Mouse (Mus musculus) MEL-GATA-1-ER (cell line): ENCODE measurements around the gene Ece2.

ENCODE experiments used
- DNase-seq: peaks from one replicate; pipeline ENCODE4 v3.0.0-alpha.2; 2012; ENCODE audit warnings: low read depth; ENCODE audit errors: extremely low read depth

Gene Ece2

DNA sequence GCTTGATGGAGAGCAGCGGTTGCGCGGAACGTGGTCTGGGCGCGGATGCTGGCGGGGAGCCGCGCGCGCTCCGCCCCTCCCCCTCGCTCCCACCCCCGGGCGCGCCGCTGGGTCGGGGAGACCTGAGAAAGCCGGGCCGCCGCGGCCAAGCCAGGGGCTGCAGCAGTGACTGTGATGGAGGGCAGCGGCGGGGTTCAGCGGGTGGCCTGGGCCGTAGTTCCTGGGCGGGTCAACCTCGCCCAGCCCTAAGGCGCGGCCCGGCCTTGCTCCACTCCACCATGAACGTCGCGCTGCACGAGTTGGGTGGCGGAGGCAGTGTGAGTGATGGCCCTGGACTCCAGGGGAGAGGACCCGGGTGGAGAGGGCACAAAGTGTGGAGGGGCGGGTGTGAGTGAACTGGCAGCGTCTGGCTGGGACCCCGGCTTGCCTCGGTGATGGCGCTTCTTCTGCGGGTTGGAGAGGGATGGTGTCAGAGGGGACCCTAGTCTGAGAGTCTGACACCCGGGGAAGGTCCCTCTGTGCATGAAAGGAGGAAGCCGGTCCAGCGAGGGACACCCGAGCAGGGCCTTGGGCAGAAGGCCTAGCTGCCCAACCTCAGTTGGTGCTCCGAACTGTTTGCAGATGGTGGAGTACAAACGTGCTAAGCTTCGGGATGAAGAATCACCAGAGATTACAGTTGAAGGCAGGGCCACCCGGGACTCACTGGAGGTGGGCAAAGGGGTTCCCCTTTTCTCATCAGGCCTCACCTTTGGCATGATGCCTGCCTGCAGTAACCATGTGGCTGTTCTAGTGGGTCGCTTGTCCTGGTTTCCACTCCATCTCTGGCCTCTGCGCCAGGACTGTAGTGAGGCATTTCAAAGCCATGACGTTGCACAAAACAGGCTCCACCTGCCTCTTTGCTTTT is at the start of gene Ece2:
Ece2 (plus strand) TSS at position 98 of the 904 bp plus-strand sequence.
- no peak for DNase-seq

DNA sequence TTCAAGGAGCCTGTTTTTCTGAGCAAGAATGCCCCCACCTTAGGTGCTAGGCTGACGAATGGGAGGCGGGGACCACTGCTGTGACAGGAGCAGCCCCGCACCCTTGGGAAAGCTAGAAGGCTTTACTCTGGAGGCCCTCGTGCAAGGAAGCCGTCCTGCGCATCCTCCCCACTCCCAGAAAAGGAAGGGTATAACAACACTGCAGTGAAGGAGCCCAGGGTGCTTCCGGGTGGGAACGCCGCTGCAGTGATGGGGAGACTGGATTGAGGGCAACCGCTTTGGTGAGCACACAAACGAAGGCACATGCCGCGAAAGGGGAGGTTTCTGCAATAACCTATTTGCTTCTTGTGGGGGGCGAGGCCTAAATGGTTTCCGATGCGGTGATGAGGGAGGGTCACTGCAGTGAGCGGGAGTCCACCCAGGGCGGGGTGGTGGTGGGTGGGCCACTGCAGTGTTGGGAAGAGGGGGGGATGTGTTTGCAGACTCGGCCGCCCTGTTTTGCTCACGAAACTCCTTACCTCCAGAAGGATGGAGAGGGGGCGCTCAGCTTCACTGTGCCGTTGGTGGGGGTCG is 40.2 kb upstream of the Ece2 start, which contains the start of gene Vwa5b2:
Vwa5b2 (plus strand) TSS at position 106 of the 573 bp plus-strand sequence.
- DNase-seq, result no peak

DNA sequence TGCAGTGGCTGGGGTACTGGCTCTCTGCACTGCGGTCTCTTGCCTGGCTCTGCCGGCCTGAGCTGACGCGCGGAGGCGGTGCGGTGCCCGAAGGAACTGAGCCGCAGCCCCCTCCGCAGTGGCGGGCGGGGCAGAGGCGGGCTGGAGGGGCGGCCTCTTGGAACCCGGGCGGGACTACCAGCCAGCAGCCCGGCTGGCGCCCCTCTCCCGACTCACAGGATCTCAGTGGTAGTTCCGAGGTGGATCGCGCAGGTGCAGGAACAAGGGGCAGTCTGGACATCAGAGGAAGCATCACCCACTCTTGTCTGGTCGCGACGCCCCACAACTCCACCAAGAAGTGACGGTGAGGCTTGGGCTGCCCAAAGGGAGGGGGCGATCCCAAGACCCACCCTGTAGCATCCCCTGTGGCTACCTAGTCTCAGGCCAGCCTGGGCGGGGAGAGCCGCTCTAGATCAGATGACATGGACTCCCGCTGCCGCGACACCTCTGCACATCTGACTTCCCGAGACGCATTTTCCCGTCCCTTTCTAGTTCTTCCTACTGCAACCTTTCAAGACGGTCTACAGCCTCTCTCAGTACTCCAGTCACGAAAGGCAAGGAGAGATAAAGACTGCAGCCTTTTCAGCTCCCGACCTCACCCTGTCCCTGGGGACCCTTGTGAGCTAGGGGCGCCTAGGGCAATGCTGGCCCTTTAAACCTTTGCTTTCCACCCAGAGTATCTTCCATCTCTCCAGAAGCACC is 39.5 kb upstream of the Ece2 start:
- no peak for DNase-seq

DNA sequence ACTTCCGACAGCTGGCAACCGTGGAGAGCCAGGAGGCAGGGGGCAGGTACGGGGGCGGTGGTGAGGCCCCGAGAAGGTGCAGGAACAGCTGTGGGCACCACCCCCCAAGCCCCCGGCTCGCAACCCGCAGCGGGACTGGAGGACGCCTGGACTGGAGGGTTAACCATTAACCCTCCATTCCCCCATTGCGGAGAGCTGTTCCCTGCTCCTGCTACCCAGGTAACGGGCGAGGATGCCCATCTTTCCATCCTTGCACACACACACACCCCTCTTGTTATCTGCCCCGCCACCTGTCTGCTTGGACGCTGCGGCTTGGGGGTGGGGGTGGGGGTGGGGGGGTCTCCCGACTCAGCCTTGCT is 39.0 kb upstream of the Ece2 start:
- DNase-seq, result no peak

DNA sequence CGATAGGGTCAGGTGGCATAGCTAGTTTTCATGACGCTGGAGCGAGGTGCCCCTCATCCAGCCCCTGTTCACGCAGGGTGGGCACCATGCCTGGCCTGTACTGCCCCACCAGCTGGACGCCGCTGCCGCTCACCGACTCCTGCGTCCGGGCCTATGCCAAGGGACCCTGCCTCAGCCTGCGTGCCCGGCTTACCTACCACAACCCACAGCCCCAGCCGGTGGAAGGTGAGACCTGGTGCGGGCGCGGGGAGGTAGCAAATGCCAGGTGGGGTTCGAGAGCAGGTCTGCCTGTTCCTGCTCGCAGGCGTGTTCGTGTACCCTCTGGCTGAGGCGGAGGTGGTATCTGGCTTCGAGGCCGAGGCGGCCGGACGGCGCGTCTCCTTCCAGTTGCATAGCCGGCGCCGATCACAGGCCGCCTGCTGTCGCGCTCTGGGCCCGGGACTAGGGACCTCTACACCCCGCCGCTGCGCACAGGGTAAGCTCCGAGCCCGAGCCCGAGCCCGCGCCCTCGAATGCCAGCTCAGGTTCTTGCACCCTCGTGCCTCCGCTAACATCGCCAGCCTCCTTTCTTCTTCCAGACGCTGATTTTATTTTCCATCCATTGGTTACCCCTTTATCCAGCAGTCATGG is 38.4 kb upstream of the Ece2 start:
- DNase-seq, result no peak

DNA sequence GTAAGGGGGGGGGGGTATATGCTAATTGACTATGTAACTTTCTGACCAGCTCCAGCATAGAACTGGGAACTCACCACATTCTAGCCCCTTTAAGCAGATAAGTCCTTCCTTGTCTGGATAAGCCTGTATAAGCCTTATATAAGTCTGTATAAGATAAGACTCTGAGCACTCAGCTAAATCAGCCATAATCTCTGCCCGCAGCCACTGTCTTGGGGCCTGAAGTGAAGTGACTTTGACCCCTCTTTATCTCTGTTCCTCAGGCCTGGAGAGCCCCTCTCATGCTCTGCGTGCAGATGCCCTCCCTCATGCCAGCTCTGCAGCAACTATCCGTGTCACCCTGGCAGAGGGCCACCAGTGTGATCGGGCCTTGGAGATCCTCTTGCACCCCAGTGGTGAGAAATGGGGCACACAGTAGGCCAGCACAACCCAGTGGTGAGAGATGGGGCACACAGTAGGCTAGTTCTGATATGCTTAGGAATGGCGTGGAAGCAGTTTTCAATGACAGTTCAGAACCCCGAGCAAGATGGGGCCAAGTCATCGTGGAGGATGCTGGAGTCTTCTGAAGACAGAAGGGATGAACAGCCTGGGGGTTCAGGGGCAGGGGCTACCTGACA is 34.5 kb upstream of the Ece2 start:
- peak; percentile 60 for DNase-seq

DNA sequence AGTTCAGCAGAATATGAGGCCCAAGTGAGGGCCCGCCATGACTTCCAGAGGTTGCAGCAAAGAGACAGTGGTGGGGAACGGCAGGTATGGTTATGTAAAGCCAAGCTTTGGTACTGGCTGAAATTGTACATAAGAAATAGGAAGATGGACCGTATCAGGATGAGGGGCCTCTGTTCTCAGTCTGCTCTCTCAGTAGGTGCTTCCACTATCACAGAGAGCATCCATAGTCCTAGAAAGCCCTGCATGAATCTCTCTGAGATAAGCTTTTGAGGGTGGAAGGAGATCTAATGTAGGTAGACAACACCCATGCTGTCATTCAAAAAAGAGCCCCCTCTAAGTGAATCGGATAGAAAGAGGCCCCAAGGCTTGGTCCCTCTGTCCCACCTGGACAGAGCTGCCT is 33.9 kb upstream of the Ece2 start:
- DNase-seq, result no peak

DNA sequence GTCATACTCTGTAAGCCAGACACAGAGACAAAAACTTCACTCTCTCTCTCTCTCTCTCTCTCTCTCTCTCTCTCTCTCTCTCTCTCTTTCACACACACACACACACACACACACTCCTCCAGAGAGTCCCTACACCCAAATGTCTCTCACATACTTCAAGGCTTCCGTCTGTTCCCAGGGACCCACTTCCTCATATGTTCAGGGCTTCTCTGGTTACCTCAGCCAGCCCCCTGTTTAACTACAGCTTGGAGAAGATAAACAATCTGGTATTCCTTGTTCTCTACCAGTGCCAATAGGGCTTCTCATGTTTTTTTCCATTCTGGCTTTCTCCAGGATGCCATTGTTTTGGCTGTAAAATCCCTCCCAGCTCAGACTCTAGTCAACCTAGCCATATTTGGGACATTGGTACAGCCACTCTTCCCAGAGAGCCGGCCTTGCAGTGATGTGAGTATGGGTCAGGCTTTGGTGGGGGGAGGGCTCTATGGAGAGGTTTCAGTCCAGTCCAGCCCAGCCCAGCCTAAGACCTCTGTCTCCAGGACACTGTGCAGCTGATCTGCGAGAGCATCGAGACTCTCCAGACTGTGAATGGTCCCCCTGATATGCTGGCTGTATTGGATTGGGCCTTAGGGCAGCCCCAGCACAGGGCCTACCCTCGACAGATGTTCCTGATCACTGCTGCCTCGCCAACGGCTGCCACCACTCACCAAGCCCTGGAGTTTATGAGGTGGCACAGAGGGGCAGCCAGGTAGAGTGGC is 32.8 kb upstream of the Ece2 start:
- no peak for DNase-seq

DNA sequence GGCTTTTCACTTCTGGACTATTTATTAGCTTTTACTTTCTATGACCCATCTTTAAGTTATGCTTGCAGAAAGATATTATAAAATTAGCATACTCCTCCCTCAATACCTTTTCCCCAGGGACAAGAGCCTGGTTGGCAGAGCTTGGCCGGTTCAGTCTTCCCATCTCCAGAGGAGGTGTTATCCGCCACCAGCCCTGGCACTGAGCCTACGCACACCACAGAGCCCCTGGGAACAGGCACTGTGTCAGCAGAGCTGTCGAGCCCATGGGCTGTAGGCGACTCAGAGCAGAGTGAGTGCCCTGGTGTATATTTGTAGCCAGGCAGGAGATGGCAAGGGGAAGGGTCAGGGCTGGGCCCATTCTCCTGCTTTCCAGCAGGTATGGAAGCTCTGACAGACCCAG is 29.1 kb upstream of the Ece2 start:
- no peak for DNase-seq

DNA sequence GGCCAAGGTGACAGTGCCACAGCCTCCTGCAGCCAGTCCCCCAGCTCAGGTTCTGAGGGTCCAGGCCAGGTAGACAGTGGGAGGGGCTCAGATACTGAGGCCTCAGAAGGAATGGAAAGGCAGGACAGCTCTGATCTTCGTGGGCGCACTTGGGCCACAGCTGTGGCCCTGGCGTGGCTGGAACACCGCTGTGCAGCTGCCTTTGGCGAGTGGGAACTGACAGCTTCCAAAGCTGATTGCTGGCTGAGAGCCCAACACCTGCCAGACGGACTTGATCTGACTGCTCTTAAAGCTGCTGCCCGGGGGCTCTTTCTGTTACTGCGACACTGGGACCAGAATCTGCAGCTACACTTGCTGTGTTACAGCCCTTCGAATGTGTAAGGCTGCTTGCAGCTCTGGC is 24.9 kb upstream of the Ece2 start:
- no peak for DNase-seq

DNA sequence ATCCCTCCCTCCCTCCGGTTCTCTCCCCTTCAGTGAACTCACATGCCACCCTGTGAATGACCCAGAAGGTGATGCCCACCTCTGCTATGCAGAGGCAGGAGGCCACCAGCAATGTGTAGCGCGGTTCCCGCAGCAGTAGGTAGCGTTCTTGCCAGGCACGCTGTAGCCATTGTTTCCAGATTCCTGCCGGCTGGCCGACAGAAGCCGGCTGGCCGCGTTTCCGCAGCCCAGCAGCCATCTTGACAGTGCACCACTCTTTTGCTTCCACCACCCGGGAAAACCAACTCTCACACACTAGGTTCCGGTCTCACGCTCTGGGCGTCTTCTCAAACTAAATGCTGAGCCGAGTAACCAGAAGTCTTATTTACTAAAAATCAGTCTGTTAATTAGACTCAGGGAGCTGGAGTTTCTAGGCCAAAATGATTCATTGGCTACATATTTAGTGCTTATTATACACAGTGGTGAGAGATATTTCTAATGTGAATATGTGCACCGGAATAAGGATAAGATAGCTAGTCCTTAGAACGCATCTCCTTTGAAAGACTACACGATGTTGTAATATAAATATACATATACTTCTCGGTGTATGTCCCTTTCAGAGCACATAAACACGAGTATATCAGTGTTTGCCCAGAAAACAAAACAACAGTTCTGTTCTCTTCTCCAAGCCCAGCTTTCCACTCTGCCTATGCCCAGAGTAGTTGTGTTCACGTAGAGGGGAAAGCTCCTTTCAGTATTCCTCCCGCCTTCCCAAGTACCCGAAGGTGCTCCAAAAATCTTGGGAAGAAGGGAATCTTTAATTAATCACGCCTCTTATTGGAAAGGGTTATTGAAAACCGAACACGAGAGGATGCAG is 18.9 kb upstream of the Ece2 start:
- peak; percentile 84 for DNase-seq

DNA sequence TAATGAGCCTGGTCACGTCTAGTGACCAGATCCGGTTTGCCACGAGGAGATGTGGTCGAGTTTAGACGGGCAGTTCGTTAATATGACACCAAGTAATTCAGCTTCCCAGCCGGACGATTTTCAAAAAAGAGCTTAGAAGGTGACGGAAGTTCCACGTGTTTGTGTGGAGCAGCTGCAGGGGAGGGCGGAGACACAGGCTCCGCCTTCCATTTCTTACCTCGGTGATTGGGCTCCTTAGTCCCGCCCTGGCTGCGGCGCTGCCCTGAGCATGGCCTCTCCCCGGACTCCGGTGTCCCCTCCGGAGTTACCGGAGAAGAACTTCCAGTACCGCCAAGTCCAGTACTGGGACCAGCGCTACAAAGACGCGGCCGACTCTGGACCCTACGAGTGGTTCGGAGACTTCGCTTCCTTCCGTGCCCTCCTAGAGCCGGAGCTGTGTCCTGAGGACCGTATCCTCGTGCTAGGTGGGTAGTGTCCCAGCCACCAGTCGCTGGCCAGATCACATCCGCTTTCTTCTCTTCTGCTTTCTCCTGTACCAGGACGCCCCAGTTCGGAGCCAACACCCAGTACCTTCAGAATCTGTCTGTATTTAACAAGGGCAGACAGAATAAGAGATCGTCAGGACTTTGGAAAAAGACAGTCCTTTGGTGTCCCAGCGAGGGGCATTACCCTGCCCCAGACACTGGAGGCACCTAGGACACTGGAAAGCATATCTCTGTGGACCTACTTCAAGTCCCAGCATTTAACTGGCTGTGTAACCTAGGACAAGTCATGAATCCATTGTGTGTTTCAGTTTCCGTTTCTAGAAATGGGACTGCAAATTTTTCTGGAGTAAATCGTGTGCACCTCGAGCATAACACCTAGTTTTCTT is 18.0 kb upstream of the Ece2 start, which contains the start of the genes Eef1akmt4, Gm49333 and Alg3:
Eef1akmt4 (plus strand) TSS at position 237 of the 871 bp plus-strand sequence.
Gm49333 (plus strand) TSS at position 254 of the 871 bp plus-strand sequence.
Alg3 (minus strand) TSS at position 379 of the 871 bp plus-strand sequence.
- DNase-seq, result peak; percentile 98

DNA sequence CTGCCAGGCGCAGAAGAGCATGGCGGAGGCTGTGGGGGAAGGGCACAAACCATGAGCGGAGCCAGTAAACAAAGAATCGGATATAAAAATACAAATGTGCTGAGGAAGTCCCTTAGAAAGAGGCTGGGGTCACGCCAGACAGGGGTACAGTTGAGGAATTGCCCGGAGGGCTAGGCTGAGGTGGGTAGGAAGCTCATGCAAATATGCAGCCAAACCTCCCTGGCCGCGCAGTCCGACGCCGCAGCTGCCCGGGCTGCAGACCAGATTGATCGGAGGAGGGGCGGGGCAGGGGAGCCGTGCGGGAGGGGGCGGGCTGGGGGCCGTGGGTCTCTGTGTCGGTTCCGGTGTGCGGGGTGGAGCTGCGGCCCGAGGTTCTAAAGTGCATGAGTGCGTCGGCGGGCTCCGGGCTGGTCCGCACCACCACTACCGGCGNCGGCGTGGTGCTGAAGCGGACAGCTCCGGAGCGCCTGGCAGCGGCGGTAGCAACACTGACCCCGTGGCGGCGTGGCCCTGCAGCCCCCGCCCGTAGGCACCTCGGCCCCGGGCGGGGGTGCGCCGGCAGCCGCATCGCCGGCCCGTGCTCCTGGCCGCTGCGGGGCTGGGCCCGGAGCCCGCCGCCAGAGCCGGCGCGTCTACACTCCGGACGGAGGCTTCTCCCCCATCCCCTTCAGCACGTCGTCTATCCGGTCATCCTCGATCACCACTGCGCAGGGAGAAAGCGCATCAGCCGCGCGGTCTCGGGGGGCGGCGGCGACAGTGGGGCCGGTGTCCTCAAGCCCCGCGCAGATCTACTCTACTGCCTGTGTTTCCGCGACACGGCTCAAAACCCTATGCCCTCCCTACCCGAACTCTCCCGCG is 9.9 kb upstream of the Ece2 start:
- DNase-seq, result no peak

DNA sequence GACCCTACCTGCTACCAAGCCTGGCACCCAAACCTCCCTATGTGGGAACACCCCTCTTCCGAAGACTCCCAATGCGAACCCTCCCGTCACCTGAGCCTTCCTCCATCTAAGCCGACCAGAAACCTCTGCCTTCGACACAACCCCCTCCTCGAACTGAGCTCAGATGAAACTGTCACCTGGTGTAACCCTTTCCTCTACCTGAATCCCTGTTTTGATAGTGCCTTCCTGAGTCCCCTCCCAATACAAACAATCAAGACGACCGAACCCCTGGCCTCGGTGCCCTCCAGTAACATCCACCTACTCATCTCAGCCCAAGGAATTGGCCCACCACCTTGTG is 9.3 kb upstream of the Ece2 start:
- DNase-seq, result no peak

DNA sequence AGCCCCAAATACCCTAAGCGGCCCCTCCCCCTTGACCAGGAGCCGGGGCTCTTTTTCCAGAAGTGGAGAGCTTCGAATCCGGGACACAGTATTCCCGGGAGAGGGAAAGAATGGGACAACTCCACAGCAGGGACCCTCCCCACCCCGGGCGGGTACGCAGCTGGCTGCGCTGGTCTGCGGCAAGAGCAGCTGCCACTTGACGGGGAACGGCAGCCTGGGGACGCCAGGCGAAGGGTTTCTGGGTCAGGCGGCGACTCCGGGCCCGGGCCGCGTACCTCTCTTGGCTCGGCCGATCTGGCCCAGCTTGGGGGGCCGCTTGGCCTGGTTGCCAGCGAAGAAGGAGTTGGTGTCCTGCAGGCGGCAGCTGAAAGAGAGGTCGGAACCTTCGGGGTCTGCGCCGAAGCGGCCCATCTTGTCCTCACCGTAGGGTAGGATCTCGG is 8.9 kb upstream of the Ece2 start:
- no peak for DNase-seq

DNA sequence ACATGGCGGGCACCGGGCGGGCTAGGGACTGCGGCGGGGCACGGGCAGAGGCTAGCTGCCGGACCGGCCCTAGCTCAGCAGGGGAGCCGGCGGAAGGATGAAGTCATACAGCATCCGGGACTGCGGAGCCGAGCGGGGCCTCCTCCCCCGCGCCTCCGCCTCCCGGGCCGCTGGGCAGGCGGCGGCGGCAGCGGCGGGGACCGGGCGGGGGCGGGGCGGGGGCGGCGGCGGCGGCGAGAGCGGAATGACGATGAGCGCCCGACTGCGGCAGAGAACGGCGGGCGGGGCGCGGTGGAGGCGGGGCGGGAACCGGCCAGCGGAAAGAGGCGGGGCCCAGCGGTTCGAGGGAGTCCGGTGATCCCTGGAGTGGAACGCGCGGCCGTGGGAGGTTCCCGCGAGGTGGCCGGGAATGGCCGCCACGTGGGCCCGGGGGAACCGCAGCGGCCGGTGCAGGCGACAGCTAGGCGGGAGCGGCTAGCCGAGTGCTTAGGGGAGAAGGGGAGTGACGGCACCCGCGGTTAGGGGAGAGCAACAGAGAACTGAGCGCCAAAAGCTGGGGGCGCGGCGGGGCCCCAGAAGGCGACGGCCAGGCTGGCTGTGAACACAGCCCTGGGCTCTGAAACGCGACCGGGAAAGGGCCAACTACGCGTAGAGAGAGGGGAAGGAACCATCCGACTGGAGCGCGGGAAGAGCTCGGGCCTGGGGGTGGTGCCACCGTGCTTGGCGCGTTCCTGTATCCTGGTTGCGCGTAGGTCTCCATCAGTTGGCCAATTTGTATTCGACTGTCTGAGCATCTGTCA is 8.2 kb upstream of the Ece2 start, which contains the start of gene Camk2n2:
Camk2n2 (minus strand) TSS at position 97 of the 800 bp plus-strand sequence.
- no peak for DNase-seq
